Mouse (Mus musculus) thymus, adult 2 months (tissue): ENCODE results near the gene Znrf1.

Experiments
- CTCF ChIP-seq: fragments of 200-500 bp; IDR thresholded peaks from 2 replicates; pipeline ENCODE4 v1.5.1; 2012; ENCODE audit warnings: mild to moderate bottlenecking, control low read depth, low read length, moderate library complexity, borderline replicate concordance; ENCODE audit not compliant: control insufficient read depth, poor library complexity, insufficient read depth; ENCODE audit errors: extremely low read depth
- POLR2A ChIP-seq: fragments of 200-500 bp; IDR thresholded peaks from 2 replicates; pipeline ENCODE4 v1.6.1; 2012; ENCODE audit warnings: mild to moderate bottlenecking, low read length, control low read depth, moderate library complexity; ENCODE audit not compliant: control insufficient read depth, poor library complexity, insufficient read depth; ENCODE audit errors: extremely low read depth

GRCm38 (mm10) chr8:111576501-111576900 is 40.6 kb downstream of the Znrf1 start:
- TF ChIP-seq POLR2A (no peak), CTCF (no peak)
